Mouse (Mus musculus): Measurements from ENCODE around the gene Fgf22. TPM values are rescaled to one million over a fixed set of nuclear protein-coding genes. Genes with fewer than 3 reads are reported as not detected.

Gene Fgf22
- polyA plus RNA-seq, 1 experiment from 2014 or later, result 1.8 TPM

DNA sequence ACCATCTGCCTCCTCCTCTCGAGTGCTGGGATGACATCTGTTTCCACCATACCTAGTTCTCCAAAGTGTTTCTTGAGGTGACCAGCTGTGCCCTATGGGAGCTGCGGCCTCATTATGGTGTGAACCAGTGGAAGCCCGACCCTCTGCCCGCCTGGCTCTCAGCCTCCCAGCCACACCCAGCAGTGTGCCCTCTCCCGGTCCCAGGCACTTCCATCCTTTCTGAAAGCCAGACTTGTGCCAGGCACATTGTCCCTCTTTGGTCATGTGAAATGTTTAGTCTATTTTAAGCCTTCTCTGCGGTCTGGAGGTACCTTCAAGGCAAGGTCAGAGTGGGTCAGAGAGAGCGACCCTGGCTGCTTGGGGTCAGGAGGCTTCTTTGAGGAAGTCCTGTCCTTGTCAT is 31.2 kb upstream of the Fgf22 start:
- H3K9ac ChIP-seq (ENCODE audit: low read depth, low read length), result no peak overlapping the region
- no peak for ATAC-seq
- no peak overlapping the region for H3K27ac ChIP-seq (ENCODE audit: low read length)
- 87% methylated on average over 7 of the region's 7 CpGs for WGBS
- H3K4me2 ChIP-seq (ENCODE audit: low read length), result no peak overlapping the region
- no peaks in the 10 kb centered on the region for H3K4me1 ChIP-seq (ENCODE audit: control insufficient read depth, insufficient read depth, low read length)
- no peaks in the 10 kb centered on the region; the same call in 1 of the 2 replicates for H3K36me3 ChIP-seq (ENCODE audit: control insufficient read depth, insufficient read depth, low read length)
- no peak overlapping the region for H3K4me3 ChIP-seq (ENCODE audit: low read depth, low read length)
- H3K27me3 ChIP-seq (ENCODE audit: control insufficient read depth, insufficient read depth, low read depth, low read length), result peaks cover 6% of the 10 kb centered on the region; the same call in 1 of the 2 replicates
- no peaks in the 10 kb centered on the region for H3K9me3 ChIP-seq (replicated peaks; ENCODE audit: control insufficient read depth, low read length, poor library complexity, severe bottlenecking)

DNA sequence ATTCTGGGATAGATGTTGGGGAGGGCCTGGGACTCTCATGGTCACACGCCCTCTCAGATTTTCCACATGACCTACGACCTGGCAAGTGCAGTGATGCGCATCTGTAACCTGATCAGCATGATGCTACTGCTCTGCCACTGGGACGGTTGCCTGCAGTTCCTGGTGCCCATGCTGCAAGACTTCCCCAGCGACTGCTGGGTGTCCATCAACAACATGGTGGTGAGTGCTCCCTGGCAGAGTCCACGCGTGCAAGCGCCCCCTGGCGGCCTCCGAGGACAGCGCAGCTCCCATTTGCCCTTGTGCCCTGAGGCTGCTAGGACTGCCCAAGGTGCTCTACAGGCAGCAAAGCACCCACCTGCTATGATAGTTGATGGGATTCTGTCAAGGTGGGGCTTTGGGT is 28.8 kb upstream of the Fgf22 start:
- Histone ChIP-seq H3K9ac (ENCODE audit: low read depth, low read length) (no peak overlapping the region), H3K36me3 (ENCODE audit: control insufficient read depth, insufficient read depth, low read length) (no peaks in the 10 kb centered on the region; the same call in 1 of the 2 replicates), H3K4me2 (ENCODE audit: low read length) (no peak overlapping the region), H3K27ac (ENCODE audit: low read length) (no peak overlapping the region), H3K27me3 (ENCODE audit: control insufficient read depth, insufficient read depth, low read depth, low read length) (no peaks in the 10 kb centered on the region), H3K9me3 (replicated peaks; ENCODE audit: control insufficient read depth, low read length, poor library complexity, severe bottlenecking) (no peaks in the 10 kb centered on the region), H3K4me3 (ENCODE audit: low read depth, low read length) (no peak overlapping the region), H3K4me1 (ENCODE audit: control insufficient read depth, insufficient read depth, low read length) (no peaks in the 10 kb centered on the region)
- ATAC-seq, result no peak
- 26% methylated on average over 11 of the region's 11 CpGs for WGBS

DNA sequence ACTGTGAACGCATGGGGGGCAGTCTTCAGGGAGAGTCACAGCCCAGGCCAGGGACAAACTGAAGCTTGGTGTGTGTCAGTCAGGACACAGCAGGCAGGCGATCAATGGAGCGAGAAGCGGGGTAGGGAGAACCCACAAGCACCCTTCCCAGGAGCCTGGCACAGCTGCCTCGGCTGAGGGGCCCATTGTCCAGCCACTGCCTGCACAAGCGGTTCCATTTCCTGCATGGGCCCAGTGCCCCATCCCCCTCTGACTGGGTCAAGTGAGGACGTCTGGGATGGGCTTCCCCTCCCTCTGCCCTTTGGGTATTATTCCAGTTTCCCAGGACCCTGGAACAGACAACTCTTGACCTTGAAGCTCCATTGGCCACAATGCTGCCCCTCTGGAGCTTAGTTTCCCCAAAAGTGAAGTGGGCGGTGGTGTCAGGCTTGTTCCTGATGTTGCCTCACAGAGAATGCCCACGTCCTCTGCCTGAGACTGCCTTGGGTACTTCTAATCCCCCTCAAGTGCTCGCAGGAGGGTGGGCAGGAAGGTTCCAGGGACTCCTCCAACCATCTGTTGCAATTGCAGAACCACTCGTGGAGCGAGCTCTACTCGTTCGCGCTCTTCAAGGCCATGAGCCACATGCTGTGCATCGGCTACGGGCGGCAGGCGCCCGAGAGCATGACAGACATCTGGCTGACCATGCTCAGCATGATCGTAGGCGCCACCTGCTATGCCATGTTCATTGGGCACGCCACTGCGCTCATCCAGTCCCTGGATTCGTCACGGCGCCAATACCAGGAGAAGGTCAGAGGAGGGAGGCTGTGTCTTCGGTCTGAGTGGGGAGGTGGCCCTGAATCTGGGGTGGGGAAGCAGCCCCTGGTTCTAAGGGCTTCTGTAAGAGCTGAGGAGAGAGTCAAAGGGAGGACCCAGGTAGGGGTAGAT is 26.3 kb upstream of the Fgf22 start:
- Histone ChIP-seq H3K4me2 (ENCODE audit: low read length) (no peak overlapping the region), H3K4me1 (ENCODE audit: control insufficient read depth, insufficient read depth, low read length) (no peaks in the 10 kb centered on the region), H3K36me3 (ENCODE audit: control insufficient read depth, insufficient read depth, low read length) (peaks cover 13% of the 10 kb centered on the region), H3K9me3 (replicated peaks; ENCODE audit: control insufficient read depth, low read length, poor library complexity, severe bottlenecking) (no peaks in the 10 kb centered on the region), H3K4me3 (ENCODE audit: low read depth, low read length) (no peak overlapping the region), H3K9ac (ENCODE audit: low read depth, low read length) (no peak overlapping the region), H3K27me3 (ENCODE audit: control insufficient read depth, insufficient read depth, low read depth, low read length) (no peaks in the 10 kb centered on the region), H3K27ac (ENCODE audit: low read length) (no peak overlapping the region)
- WGBS, result 67% methylated on average over 28 of the region's 28 CpGs
- ATAC-seq, result no peak

DNA sequence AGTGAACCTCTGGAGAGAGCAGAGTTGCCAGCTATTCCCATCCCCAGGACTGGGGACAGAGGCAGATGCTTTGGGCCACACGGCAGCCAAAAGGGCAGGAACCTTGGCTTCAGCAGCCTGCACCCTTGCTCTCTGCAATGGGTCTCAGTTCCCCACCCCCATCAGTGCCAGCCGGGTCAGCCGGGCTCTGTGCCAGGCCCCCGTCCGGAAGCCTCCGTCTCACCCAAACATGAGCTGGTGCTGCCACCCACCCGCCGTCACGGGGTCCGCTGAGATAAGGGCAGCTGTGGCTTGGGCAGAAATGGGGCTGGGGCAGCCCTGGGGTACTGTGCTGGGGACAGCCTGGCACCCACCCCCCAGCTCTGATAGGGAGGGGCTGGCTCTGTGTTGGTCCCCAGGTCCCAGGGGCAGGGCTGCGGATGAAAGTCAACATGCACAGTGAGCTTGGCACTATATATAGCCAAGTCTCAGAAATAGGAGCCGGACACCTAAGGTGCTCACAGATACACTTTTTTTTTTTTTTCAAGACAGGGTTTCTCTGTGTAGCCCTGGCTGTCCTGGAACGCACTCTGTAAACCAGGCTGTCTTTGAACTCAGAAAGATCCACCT is 25.4 kb upstream of the Fgf22 start:
- no peak overlapping the region for H3K9ac ChIP-seq (ENCODE audit: low read depth, low read length)
- H3K4me2 ChIP-seq (ENCODE audit: low read length), result no peak overlapping the region
- WGBS, result 80% methylated on average over 13 of the region's 13 CpGs
- H3K27ac ChIP-seq (ENCODE audit: low read length), result no peak overlapping the region
- H3K36me3 ChIP-seq (ENCODE audit: control insufficient read depth, insufficient read depth, low read length), result peaks cover 14% of the 10 kb centered on the region
- H3K4me3 ChIP-seq (ENCODE audit: low read depth, low read length), result no peak overlapping the region
- H3K9me3 ChIP-seq (replicated peaks; ENCODE audit: control insufficient read depth, low read length, poor library complexity, severe bottlenecking), result no peaks in the 10 kb centered on the region
- no peak for ATAC-seq
- H3K4me1 ChIP-seq (ENCODE audit: control insufficient read depth, insufficient read depth, low read length), result no peaks in the 10 kb centered on the region
- H3K27me3 ChIP-seq (ENCODE audit: control insufficient read depth, insufficient read depth, low read depth, low read length), result no peaks in the 10 kb centered on the region

DNA sequence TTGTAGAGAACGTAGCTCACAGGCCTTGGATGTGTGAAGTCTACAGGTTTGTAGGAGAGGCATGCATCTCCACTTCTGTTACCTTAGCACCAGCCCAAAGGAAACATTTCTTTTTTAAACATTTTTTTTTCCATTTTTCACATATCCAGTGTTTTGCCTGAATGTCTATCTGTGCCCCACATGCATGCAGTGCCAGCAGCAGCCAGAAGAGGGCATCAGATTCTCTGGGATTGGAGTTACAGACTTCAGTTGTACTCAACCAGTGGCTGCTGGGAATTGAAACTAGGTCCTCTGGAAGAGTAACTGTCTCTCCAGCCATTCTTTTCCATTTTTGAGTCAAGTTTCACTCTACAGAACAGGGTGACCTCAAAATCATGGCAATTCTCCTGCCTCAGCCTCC is 22.4 kb upstream of the Fgf22 start:
- no peak overlapping the region for H3K9ac ChIP-seq (ENCODE audit: low read depth, low read length)
- 95% methylated on average over 1 of the region's 1 CpGs for WGBS
- ATAC-seq, result no peak
- H3K27me3 ChIP-seq (ENCODE audit: control insufficient read depth, insufficient read depth, low read depth, low read length), result no peaks in the 10 kb centered on the region
- H3K9me3 ChIP-seq (replicated peaks; ENCODE audit: control insufficient read depth, low read length, poor library complexity, severe bottlenecking), result peaks cover 2% of the 10 kb centered on the region; the same call in 1 of the 2 replicates
- peaks cover 43% of the 10 kb centered on the region for H3K36me3 ChIP-seq (ENCODE audit: control insufficient read depth, insufficient read depth, low read length)
- no peak overlapping the region for H3K4me3 ChIP-seq (ENCODE audit: low read depth, low read length)
- no peaks in the 10 kb centered on the region for H3K4me1 ChIP-seq (ENCODE audit: control insufficient read depth, insufficient read depth, low read length)
- H3K27ac ChIP-seq (ENCODE audit: low read length), result no peak overlapping the region
- no peak overlapping the region for H3K4me2 ChIP-seq (ENCODE audit: low read length)

DNA sequence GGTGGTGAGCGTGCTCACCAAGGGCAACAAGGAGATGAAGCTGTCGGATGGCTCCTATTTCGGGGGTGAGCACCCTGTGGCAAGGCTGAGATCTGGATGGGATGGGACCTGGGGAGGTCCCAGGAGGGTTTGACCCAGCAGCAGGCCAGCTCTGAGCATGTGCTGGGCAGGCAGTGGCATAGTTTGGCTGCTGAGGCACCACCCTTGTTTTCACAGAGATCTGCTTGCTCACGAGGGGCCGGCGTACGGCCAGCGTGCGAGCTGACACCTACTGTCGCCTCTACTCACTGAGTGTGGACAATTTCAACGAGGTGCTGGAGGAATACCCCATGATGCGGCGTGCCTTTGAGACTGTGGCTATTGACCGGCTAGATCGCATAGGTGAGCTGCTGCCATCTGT is 21.0 kb upstream of the Fgf22 start:
- Histone ChIP-seq H3K4me3 (ENCODE audit: low read depth, low read length) (no peak overlapping the region), H3K9ac (ENCODE audit: low read depth, low read length) (no peak overlapping the region), H3K4me1 (ENCODE audit: control insufficient read depth, insufficient read depth, low read length) (no peaks in the 10 kb centered on the region), H3K4me2 (ENCODE audit: low read length) (no peak overlapping the region), H3K27me3 (ENCODE audit: control insufficient read depth, insufficient read depth, low read depth, low read length) (no peaks in the 10 kb centered on the region), H3K36me3 (ENCODE audit: control insufficient read depth, insufficient read depth, low read length) (peaks cover 56% of the 10 kb centered on the region), H3K27ac (ENCODE audit: low read length) (no peak overlapping the region), H3K9me3 (replicated peaks; ENCODE audit: control insufficient read depth, low read length, poor library complexity, severe bottlenecking) (peaks cover 11% of the 10 kb centered on the region)
- no peak for ATAC-seq
- 97% methylated on average over 15 of the region's 15 CpGs for WGBS

DNA sequence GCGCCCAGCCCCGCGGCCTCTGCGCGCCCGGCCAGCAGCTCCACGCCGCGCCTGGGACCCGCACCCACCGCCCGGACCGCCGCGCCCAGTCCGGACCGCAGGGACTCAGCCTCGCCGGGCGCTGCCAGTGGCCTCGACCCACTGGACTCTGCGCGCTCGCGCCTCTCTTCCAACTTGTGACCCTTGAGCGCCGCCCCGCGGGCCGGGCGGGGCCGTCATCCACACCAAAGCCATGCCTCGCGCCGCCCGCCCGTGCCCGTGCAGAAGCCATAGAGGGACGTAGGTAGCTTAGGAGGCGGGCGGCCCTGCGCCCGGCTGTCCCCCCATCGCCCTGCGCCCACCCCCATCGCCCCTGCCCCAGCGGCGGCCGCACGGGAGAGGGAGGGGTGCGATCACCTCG is 19.5 kb upstream of the Fgf22 start:
- H3K27ac ChIP-seq (ENCODE audit: low read length), result no peak overlapping the region
- no peak overlapping the region for H3K4me2 ChIP-seq (ENCODE audit: low read length)
- ATAC-seq, result no peak
- no peaks in the 10 kb centered on the region for H3K27me3 ChIP-seq (ENCODE audit: control insufficient read depth, insufficient read depth, low read depth, low read length)
- H3K9me3 ChIP-seq (replicated peaks; ENCODE audit: control insufficient read depth, low read length, poor library complexity, severe bottlenecking), result peaks cover 27% of the 10 kb centered on the region
- H3K4me1 ChIP-seq (ENCODE audit: control insufficient read depth, insufficient read depth, low read length), result no peaks in the 10 kb centered on the region
- no peak overlapping the region for H3K9ac ChIP-seq (ENCODE audit: low read depth, low read length)
- 32% methylated on average over 42 of the region's 52 CpGs for WGBS
- no peak overlapping the region for H3K4me3 ChIP-seq (ENCODE audit: low read depth, low read length)
- peaks cover 71% of the 10 kb centered on the region for H3K36me3 ChIP-seq (ENCODE audit: control insufficient read depth, insufficient read depth, low read length)

DNA sequence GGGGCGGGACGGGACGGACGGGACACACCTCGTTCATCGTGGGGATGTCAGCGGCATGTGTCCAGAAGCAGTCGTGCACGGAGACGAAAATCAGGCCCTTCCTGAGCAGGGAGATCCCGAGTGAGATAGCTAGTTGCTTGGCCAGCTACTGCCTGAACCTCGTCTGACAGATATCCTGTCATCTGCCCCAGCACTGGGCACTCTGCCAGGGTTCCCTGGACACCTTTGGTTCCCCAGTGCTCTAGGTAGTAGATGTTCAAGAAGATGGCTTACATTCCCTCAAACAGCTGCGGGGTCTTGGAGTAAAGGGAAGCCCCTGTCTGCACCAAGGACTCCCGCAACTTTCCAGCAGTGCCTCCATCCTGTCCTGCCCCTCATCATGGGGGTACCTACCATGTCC is 18.2 kb upstream of the Fgf22 start:
- H3K9ac ChIP-seq (ENCODE audit: low read depth, low read length), result no peak overlapping the region
- 89% methylated on average over 13 of the region's 14 CpGs for WGBS

DNA sequence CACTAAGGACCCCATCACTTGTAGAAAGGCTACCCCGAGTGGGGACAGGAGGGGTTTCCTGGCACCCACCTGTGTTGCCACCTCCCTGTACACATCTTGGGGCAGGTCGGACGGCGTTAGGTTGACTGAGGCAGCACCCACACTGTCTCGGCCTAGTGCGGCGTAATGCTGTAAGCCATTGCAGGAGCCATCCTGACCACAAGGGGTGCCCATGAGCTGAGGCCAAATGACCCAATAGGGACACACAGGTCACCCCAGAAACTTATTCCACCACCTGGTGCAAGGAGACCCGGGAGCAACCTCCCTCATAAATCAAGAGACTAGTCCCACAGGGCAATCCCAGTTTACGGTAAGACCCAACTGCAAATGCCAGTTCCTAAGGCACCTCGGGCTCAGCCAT is 16.6 kb upstream of the Fgf22 start:
- peaks cover 31% of the 10 kb centered on the region for H3K9me3 ChIP-seq (replicated peaks; ENCODE audit: control insufficient read depth, low read length, poor library complexity, severe bottlenecking)
- H3K4me2 ChIP-seq (ENCODE audit: low read length), result no peak overlapping the region
- H3K27me3 ChIP-seq (ENCODE audit: control insufficient read depth, insufficient read depth, low read depth, low read length), result no peaks in the 10 kb centered on the region
- no peak overlapping the region for H3K4me3 ChIP-seq (ENCODE audit: low read depth, low read length)
- H3K27ac ChIP-seq (ENCODE audit: low read length), result no peak overlapping the region
- ATAC-seq, result no peak
- no peak overlapping the region for H3K9ac ChIP-seq (ENCODE audit: low read depth, low read length)
- H3K4me1 ChIP-seq (ENCODE audit: control insufficient read depth, insufficient read depth, low read length), result no peaks in the 10 kb centered on the region
- 85% methylated on average over 10 of the region's 10 CpGs for WGBS
- peaks cover 78% of the 10 kb centered on the region for H3K36me3 ChIP-seq (ENCODE audit: control insufficient read depth, insufficient read depth, low read length)

More for the DNA sequence above, 18.2 kb upstream of the Fgf22 start:
- H3K27me3 ChIP-seq (ENCODE audit: control insufficient read depth, insufficient read depth, low read depth, low read length), result no peaks in the 10 kb centered on the region
- no peak overlapping the region for H3K4me3 ChIP-seq (ENCODE audit: low read depth, low read length)
- H3K4me1 ChIP-seq (ENCODE audit: control insufficient read depth, insufficient read depth, low read length), result no peaks in the 10 kb centered on the region
- no peak overlapping the region for H3K27ac ChIP-seq (ENCODE audit: low read length)
- H3K4me2 ChIP-seq (ENCODE audit: low read length), result no peak overlapping the region
- peaks cover 31% of the 10 kb centered on the region for H3K9me3 ChIP-seq (replicated peaks; ENCODE audit: control insufficient read depth, low read length, poor library complexity, severe bottlenecking)
- ATAC-seq, result no peak
- peaks cover 84% of the 10 kb centered on the region for H3K36me3 ChIP-seq (ENCODE audit: control insufficient read depth, insufficient read depth, low read length)

Data from midbrain, embryonic 16.5 days (tissue).